20 mouse cellular contexts compared by ENCODE assay signal in the genomic region with DNA sequence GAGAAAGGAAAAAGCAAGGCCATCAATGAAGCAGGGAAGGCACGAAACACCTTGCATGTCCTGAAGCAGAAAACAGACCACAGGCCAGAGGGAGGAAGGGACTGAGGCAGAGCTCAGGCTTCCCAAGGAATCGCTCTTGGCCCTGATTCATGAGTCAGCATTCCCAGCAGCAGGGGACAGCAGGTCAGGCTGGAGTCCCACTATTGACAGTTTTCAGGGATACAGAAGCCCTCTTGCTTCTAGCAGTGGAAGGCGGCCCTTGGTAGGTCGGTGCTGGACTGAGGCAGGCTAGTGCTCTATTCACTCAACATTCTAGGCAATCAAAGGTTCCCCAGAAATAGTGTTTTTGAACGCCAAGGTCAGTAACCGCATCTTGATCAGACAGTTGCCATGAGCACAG. TPM values are rescaled to one million over a fixed set of nuclear protein-coding genes. Genes with fewer than 3 reads are reported as not detected.
DNase-seq lines count a peak whose midpoint lies in the region; ATAC-seq and TF ChIP-seq lines count a peak whose summit lies in the region.
"Had no signal": no experiment of that assay in that cellular context is flagged by ENCODE, and none has a peak within 500 bp of the region (broad histone marks: within the 10 kb centered on the region; RNA-seq: fewer than 3 reads in every experiment).

No protein-coding gene starts in this region.

- no peak for TF ChIP-seq CTCF in kidney, adult 2 months (conservative IDR thresholded peaks at IDR 0.05; ENCODE audit: insufficient read depth, insufficient read length, low read depth, low read length)
- no peak for TF ChIP-seq CTCF in liver, embryonic 14.5 days (IDR thresholded peaks at IDR 0.05; ENCODE audit: low read depth)

- peak; percentile 7 for DNase-seq in kidney, adult 2 months
- DNase-seq in kidney, postnatal 10 days, result no peak
- no peak for DNase-seq in liver, embryonic 14.5 days (ENCODE audit: low read depth in 3 of 3, low spot score in 3 of 3)
- DNase-seq in testis, postnatal 14 days (ENCODE audit: low spot score), result no peak
- DNase-seq: thymus, postnatal 25 days had no signal

- H3K9ac ChIP-seq in liver, embryonic 14.5 days (replicated peaks), result peak overlapping the region; percentile 66
- no peak overlapping the region for H3K9ac ChIP-seq in intestine, embryonic 16.5 days (ENCODE audit: low read depth, low read length)
- H3K9ac ChIP-seq: embryonic facial prominence, embryonic 15.5 days; heart, embryonic 15.5 days; kidney, embryonic 15.5 days; stomach, embryonic 15.5 days had no signal

- no peak for TF ChIP-seq POLR2A in kidney, adult 2 months (IDR thresholded peaks at IDR 0.05; ENCODE audit: low read depth, low read length)

- H3K9me3 ChIP-seq in erythroblast, embryonic 14.5 days (ENCODE audit: control insufficient read depth, low read length), result no peaks in the 10 kb centered on the region
- no peaks in the 10 kb centered on the region for H3K9me3 ChIP-seq in liver, embryonic 14.5 days (ENCODE audit: control insufficient read depth, low read length)
- H3K9me3 ChIP-seq in intestine, embryonic 16.5 days (ENCODE audit: control insufficient read depth, low read length), result no peaks in the 10 kb centered on the region
- H3K9me3 ChIP-seq: embryonic facial prominence, embryonic 15.5 days; heart, embryonic 15.5 days; kidney, embryonic 15.5 days; stomach, embryonic 15.5 days had no signal

- no peak for ATAC-seq in erythroblast, adult 5-6 weeks (replicated peaks; ENCODE audit: low FRiP score, poor library complexity, severe bottlenecking)
- no peak for ATAC-seq in liver, embryonic 14.5 days (ENCODE audit: insufficient read depth)
- ATAC-seq in intestine, embryonic 16.5 days, result no peak
- ATAC-seq: forebrain, embryonic 14.5 days had no signal

- peaks cover 91% of the 10 kb centered on the region for H3K36me3 ChIP-seq in erythroblast, embryonic 14.5 days (ENCODE audit: control insufficient read depth)
- no peaks in the 10 kb centered on the region for H3K36me3 ChIP-seq in kidney, adult 2 months (ENCODE audit: control insufficient read depth, insufficient read depth, low read length)
- H3K36me3 ChIP-seq in liver, embryonic 14.5 days (replicated peaks; ENCODE audit: control insufficient read depth, insufficient read depth, low read depth), result peaks cover 13% of the 10 kb centered on the region
- H3K36me3 ChIP-seq in intestine, embryonic 16.5 days (ENCODE audit: control insufficient read depth, insufficient read depth, low read length), result no peaks in the 10 kb centered on the region
- H3K36me3 ChIP-seq: embryonic facial prominence, embryonic 15.5 days; heart, embryonic 15.5 days; kidney, embryonic 15.5 days; stomach, embryonic 15.5 days had no signal

- WGBS in kidney, adult 2 months, result 69% methylated on average over 6 of the region's 6 CpGs
- WGBS in liver, embryonic 14.5 days (ENCODE audit: insufficient replicate concordance), result 80% methylated on average over 6 of the region's 6 CpGs
- 60% methylated on average over 6 of the region's 6 CpGs for WGBS in intestine, embryonic 16.5 days

- H3K27ac ChIP-seq in kidney, adult 2 months (ENCODE audit: insufficient read depth, low read depth, low read length), result no peak overlapping the region
- peak overlapping the region; percentile 60 for H3K27ac ChIP-seq in brown adipose tissue, adult 24 weeks (replicated peaks; ENCODE audit: low read depth, low read length)
- peak overlapping the region; percentile 100 for H3K27ac ChIP-seq in liver, embryonic 14.5 days
- no peak overlapping the region for H3K27ac ChIP-seq in intestine, embryonic 16.5 days (ENCODE audit: low read length)
- H3K27ac ChIP-seq: embryonic facial prominence, embryonic 15.5 days; heart, embryonic 15.5 days; kidney, embryonic 15.5 days; stomach, embryonic 15.5 days had no signal

- no peaks in the 10 kb centered on the region for H3K27me3 ChIP-seq in erythroblast, embryonic 14.5 days (ENCODE audit: control insufficient read depth)
- H3K27me3 ChIP-seq in kidney, adult 2 months (replicated peaks; ENCODE audit: control insufficient read depth, insufficient read depth, low read length), result no peaks in the 10 kb centered on the region
- H3K27me3 ChIP-seq in liver, embryonic 14.5 days (ENCODE audit: control insufficient read depth, insufficient read depth, low read length), result no peaks in the 10 kb centered on the region
- no peaks in the 10 kb centered on the region for H3K27me3 ChIP-seq in intestine, embryonic 16.5 days (replicated peaks; ENCODE audit: control insufficient read depth, insufficient read depth, low read length)
- H3K27me3 ChIP-seq: CH12.LX; embryonic facial prominence, embryonic 15.5 days; heart, embryonic 15.5 days; kidney, embryonic 15.5 days; stomach, embryonic 15.5 days had no signal

- peaks cover 99% of the 10 kb centered on the region for H3K4me1 ChIP-seq in erythroblast, embryonic 14.5 days (ENCODE audit: control insufficient read depth)
- peaks cover 5% of the 10 kb centered on the region; the same call in 1 of the 2 replicates for H3K4me1 ChIP-seq in kidney, adult 2 months (ENCODE audit: control insufficient read depth, insufficient read depth, low read length)
- peaks cover 28% of the 10 kb centered on the region for H3K4me1 ChIP-seq in brown adipose tissue, adult 24 weeks (ENCODE audit: control insufficient read depth, insufficient read depth, insufficient read length, low read length)
- H3K4me1 ChIP-seq in liver, embryonic 14.5 days (replicated peaks; ENCODE audit: control insufficient read depth in 2 of 2, insufficient read depth in 2 of 2, low read length in 1 of 2), result peaks cover 68 to 81% of the 10 kb centered on the region in 2 experiments
- peaks cover 36% of the 10 kb centered on the region for H3K4me1 ChIP-seq in intestine, embryonic 16.5 days (ENCODE audit: control insufficient read depth, insufficient read depth, low read length)

- peak overlapping the region; percentile 82 for H3K4me2 ChIP-seq in liver, embryonic 14.5 days (ENCODE audit: low read depth)
- no peak overlapping the region for H3K4me2 ChIP-seq in intestine, embryonic 16.5 days (ENCODE audit: low read depth, low read length)
- H3K4me2 ChIP-seq: embryonic facial prominence, embryonic 15.5 days; heart, embryonic 15.5 days; kidney, embryonic 15.5 days; stomach, embryonic 15.5 days had no signal

- H3K4me3 ChIP-seq in erythroblast, embryonic 14.5 days (replicated peaks), result peak overlapping the region; percentile 63
- no peak overlapping the region for H3K4me3 ChIP-seq in kidney, adult 2 months (ENCODE audit: insufficient read depth, low read depth, low read length)
- H3K4me3 ChIP-seq in brown adipose tissue, adult 24 weeks (ENCODE audit: insufficient read depth, low read depth, low read length), result no peak overlapping the region
- peak overlapping the region; percentile 4 to 47; a peak in 2 of 4 replicates for H3K4me3 ChIP-seq in liver, embryonic 14.5 days (ENCODE audit: insufficient read depth in 1 of 2, low read depth in 2 of 2, low read length in 2 of 2)
- H3K4me3 ChIP-seq in intestine, embryonic 16.5 days (ENCODE audit: low read length), result no peak overlapping the region
- H3K4me3 ChIP-seq: embryonic facial prominence, embryonic 15.5 days; heart, embryonic 15.5 days; kidney, embryonic 15.5 days; stomach, embryonic 15.5 days had no signal

- no peak for TF ChIP-seq EP300 in liver, embryonic 14.5 days (IDR thresholded peaks at IDR 0.05; ENCODE audit: low read depth)

RNA-seq across cellular contexts. Expression of a gene that starts 6.8 kb away (rescaled TPM):
- 71.6 and 80.5 TPM in 2 replicates for polyA plus RNA-seq in erythroblast, embryonic 14.5 days (2012)
- total RNA-seq in erythroblast, adult 5-6 weeks (2015; ENCODE audit: low replicate concordance), result 473 and 508 TPM in 2 replicates
- 800 and 935 TPM in 2 replicates for total RNA-seq in erythroblast, adult 5-6 weeks (2017; ENCODE audit: low replicate concordance)
- 10.3 and 10.8 TPM in 2 replicates for polyA plus RNA-seq in kidney, adult 2 months (2012; rRNA removed)
- 7.1 and 7.8 TPM in 2 replicates for polyA plus RNA-seq in brown adipose tissue, adult 24 weeks (2012; ENCODE audit: insufficient read depth, insufficient read length, missing spikeins)
- polyA plus RNA-seq in liver, embryonic 14.5 days (2012; rRNA removed), result 33.8 and 34.0 TPM in 2 replicates
- 25.9 and 32.3 TPM in 2 replicates for polyA plus RNA-seq in liver, embryonic 14.5 days (2014; fragmentation: Nextera tagmentation; extraction: Ambion mirVana)
- polyA plus RNA-seq in intestine, embryonic 16.5 days (2015; fragmentation: Nextera tagmentation; extraction: Ambion mirVana), result 3.1 and 3.7 TPM in 2 replicates

RNA-seq across cellular contexts. Expression of a gene that starts 11.7 kb away (rescaled TPM):
- not detected in 2 replicates for polyA plus RNA-seq in erythroblast, embryonic 14.5 days (2012)
- total RNA-seq in erythroblast, adult 5-6 weeks (2015; ENCODE audit: low replicate concordance), result not detected in 2 replicates
- total RNA-seq in erythroblast, adult 5-6 weeks (2017; ENCODE audit: low replicate concordance), result not detected in 2 replicates
- not detected in 2 replicates for polyA plus RNA-seq in kidney, adult 2 months (2012; rRNA removed)
- polyA plus RNA-seq in brown adipose tissue, adult 24 weeks (2012; ENCODE audit: insufficient read depth, insufficient read length, missing spikeins), result not detected in 2 replicates
- not detected in 2 replicates for polyA plus RNA-seq in liver, embryonic 14.5 days (2012; rRNA removed)
- polyA plus RNA-seq in liver, embryonic 14.5 days (2014; fragmentation: Nextera tagmentation; extraction: Ambion mirVana), result not detected in 2 replicates
- polyA plus RNA-seq in intestine, embryonic 16.5 days (2015; fragmentation: Nextera tagmentation; extraction: Ambion mirVana), result not detected in 2 replicates
- total RNA-seq: adrenal gland, postnatal 36 days; CH12.LX; common myeloid progenitor, adult 5-6 weeks; liver, adult 2 months; monocyte, adult 5-6 weeks; neutrophil, adult 5-6 weeks had no signal
- polyA plus RNA-seq: embryonic facial prominence, embryonic 15.5 days; heart, embryonic 15.5 days; kidney, embryonic 15.5 days; liver, adult 2 months had no signal

RNA-seq across cellular contexts. Expression of a gene that starts 43.8 kb away (rescaled TPM):
- polyA plus RNA-seq in erythroblast, embryonic 14.5 days (2012), result 13.6 and 14.3 TPM in 2 replicates
- 14.2 and 15.9 TPM in 2 replicates for total RNA-seq in erythroblast, adult 5-6 weeks (2015; ENCODE audit: low replicate concordance)
- 45.3 and 46.3 TPM in 2 replicates for total RNA-seq in erythroblast, adult 5-6 weeks (2017; ENCODE audit: low replicate concordance)
- 9.9 and 12.0 TPM in 2 replicates for polyA plus RNA-seq in kidney, adult 2 months (2012; rRNA removed)
- polyA plus RNA-seq in brown adipose tissue, adult 24 weeks (2012; ENCODE audit: insufficient read depth, insufficient read length, missing spikeins), result not detected in 2 replicates
- polyA plus RNA-seq in liver, embryonic 14.5 days (2012; rRNA removed), result 23.0 and 24.1 TPM in 2 replicates
- 26.8 and 32.2 TPM in 2 replicates for polyA plus RNA-seq in liver, embryonic 14.5 days (2014; fragmentation: Nextera tagmentation; extraction: Ambion mirVana)
- 3.9 and 5.2 TPM in 2 replicates for polyA plus RNA-seq in intestine, embryonic 16.5 days (2015; fragmentation: Nextera tagmentation; extraction: Ambion mirVana)
- total RNA-seq: monocyte, adult 5-6 weeks; neutrophil, adult 5-6 weeks had no signal

RNA-seq across cellular contexts. Expression of a gene that starts 52.3 kb away (rescaled TPM):
- 1.6 and 1.8 TPM in 2 replicates for polyA plus RNA-seq in erythroblast, embryonic 14.5 days (2012)
- 2.3 and 5.0 TPM in 2 replicates for total RNA-seq in erythroblast, adult 5-6 weeks (2015; ENCODE audit: low replicate concordance)
- total RNA-seq in erythroblast, adult 5-6 weeks (2017; ENCODE audit: low replicate concordance), result 2.8 and 3.2 TPM in 2 replicates
- polyA plus RNA-seq in kidney, adult 2 months (2012; rRNA removed), result 18.0 and 19.1 TPM in 2 replicates
- 4.4 and 8.2 TPM in 2 replicates for polyA plus RNA-seq in brown adipose tissue, adult 24 weeks (2012; ENCODE audit: insufficient read depth, insufficient read length, missing spikeins)
- 8.3 and 11.1 TPM in 2 replicates for polyA plus RNA-seq in liver, embryonic 14.5 days (2012; rRNA removed)
- polyA plus RNA-seq in liver, embryonic 14.5 days (2014; fragmentation: Nextera tagmentation; extraction: Ambion mirVana), result 3.8 and 5.2 TPM in 2 replicates
- 10.8 and 11.9 TPM in 2 replicates for polyA plus RNA-seq in intestine, embryonic 16.5 days (2015; fragmentation: Nextera tagmentation; extraction: Ambion mirVana)

Comparison
In these comparisons a context has a peak if more than half of its experiments do, and no peak if none do; other contexts are left out.
1. H3K4me3 ChIP-seq: peak in erythroblast, embryonic 14.5 days (single experiment) and liver, embryonic 14.5 days (2 of 2); none in kidney, adult 2 months (single experiment), brown adipose tissue, adult 24 weeks (single experiment) and intestine, embryonic 16.5 days (single experiment).
2. H3K27ac ChIP-seq: peak in brown adipose tissue, adult 24 weeks (single experiment) and liver, embryonic 14.5 days (single experiment); none in kidney, adult 2 months (single experiment) and intestine, embryonic 16.5 days (single experiment).